Mouse (Mus musculus): ENCODE data around the gene Pip. TPM values are rescaled to one million over a fixed set of nuclear protein-coding genes. Genes with fewer than 3 reads are reported as not detected.

The Pip gene
- total RNA-seq (2021): not detected in 2 replicates
- long read RNA-seq, experiment 1: 0 reads
- long read RNA-seq, experiment 2: 0 reads

GRCm38 (mm10) chr6:41847235-41847634 is at the start of gene Pip:
TSS of gene Pip (plus strand) at chr6:41847535.
- DNase-seq: no peak

DNA sequence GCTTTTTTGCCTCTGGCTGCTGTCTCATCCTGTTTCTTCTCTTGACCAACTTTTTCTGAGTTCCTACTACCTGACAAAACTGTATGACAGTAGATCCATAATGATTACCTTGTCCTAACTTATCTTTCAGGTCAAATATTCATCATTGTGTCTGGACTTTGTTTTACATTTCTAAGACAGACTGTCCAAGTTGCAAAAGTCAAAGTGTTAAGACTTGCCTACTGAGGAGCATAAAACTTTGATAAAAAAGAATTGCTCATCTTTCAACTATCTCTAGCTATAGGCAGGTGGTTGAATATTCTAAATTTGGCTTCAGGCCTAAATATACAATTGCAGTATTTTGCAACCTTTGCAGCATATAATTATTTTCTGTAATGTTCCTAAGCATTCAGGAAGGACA is 23.2 kb upstream of the Pip start:
- no peak for DNase-seq

DNA sequence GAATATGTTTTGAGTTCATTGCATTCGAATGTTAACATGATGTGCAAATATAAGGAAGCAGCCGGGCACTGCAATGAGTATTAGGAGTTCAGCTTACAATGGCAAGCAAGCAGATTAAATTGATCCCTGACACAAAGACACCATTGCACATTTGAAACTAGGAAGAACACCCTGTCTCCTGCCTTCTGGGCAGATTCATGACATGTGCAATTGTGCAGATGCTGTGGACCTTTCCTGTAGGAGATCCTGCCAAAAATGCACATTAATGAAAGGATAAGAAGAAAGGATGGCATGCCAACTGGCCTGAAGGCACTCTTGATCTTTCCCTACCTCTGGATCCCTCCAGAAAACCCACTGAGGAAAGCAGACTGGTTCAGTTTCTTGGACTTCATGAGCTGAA is 17.8 kb upstream of the Pip start:
- DNase-seq: no peak

DNA sequence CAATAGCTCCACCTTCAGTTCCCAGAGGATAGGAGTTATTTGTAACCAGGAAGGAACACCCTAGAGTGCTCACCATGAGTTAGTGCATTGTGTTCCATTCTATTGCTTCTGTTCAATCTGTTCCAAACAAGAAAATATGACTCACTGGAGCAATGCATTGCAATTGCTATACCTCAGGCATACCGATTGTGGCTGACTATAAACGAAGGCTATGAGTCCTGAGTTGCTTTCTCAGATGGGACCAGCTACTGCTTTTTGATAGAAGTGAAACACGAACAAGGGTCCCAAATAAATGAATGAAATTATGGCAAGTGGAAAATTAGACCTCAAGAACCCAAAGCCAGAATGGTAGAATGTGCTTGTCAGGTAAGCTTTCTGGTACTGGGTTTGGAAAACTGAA is 5.4 kb downstream of the Pip start, which contains the start of gene Sval2:
Gene Sval2 (plus strand): TSS at position 301 of the 400 bp plus-strand sequence.
- DNase-seq: no peak

DNA sequence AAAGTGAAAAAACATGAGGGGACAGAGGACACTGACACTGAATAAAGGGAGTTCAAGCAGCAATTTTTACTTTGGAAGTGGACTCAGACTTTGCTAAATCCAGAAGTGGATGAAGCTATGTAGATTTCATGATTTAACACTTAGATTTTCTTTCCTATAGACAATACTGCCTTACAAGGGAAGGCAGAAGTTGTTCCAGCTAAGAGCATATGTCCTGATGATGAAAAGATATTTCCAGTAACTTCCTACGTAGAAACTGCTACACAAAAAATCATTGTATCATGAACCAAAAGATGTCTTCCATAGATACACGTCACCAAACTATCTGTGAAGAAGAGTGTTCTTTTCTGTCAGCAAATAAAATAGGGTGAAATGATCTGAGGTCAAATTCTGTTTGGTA is 16.7 kb downstream of the Pip start:
- no peak for DNase-seq

Other genes with a start within 250 kb of the Pip start
- gene Ephb6, start 242.1 kb upstream of the Pip start, total RNA-seq (2021): 13.5 and 15.7 TPM in 2 replicates
- gene Trpv6, start 211.1 kb upstream of the Pip start, total RNA-seq (2021): not detected in 2 replicates
- not detected in 2 replicates for gene Trpv5, start 166.8 kb upstream of the Pip start, total RNA-seq (2021)
- not detected in 2 replicates for gene Llcfc1, start 163.1 kb upstream of the Pip start, total RNA-seq (2021)
- 2.0 and 8.0 TPM in 2 replicates for gene Kel, start 143.2 kb upstream of the Pip start, total RNA-seq (2021)
- gene Olfr459, start 72.4 kb upstream of the Pip start, total RNA-seq (2021): not detected in 2 replicates
- gene Sval2, start 5.5 kb downstream of the Pip start, total RNA-seq (2021): not detected in 2 replicates
- not detected in 2 replicates for gene Sval1, start 104.1 kb downstream of the Pip start, total RNA-seq (2021)
- not detected in 2 replicates for gene Sval3, start 120.6 kb downstream of the Pip start, total RNA-seq (2021)
- not detected in 2 replicates for gene Sva, start 190.9 kb downstream of the Pip start, total RNA-seq (2021)